Mouse (Mus musculus): ENCODE data around the gene Tbpl2.

DNA sequence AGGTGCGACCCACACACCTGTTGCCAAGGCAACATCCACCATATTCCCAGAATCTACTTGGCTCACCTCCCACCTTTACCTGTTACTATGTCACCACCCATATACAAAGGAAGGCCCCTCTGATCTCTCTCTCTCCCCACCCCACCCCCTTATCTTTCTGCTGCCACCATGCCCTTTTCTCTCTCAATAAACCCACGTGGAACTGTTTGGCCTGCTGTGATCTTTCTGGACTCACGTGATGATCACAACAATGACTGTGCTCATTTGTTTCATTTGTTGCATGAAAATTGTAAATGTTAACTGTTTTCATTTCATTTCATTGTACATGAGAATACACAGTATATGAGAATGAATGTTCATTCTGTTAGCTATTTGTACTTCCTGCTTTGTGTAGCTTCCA is 45.9 kb downstream of the Tbpl2 start:
- TF ChIP-seq CTCF (IDR thresholded peaks at IDR 0.05; ENCODE audit: low read depth, low read length), result no peak
- no peak for TF ChIP-seq POLR2A (IDR thresholded peaks at IDR 0.05; ENCODE audit: extremely low read depth, insufficient read depth, low read length)
